Mouse (Mus musculus): ENCODE measurements around the gene Zzz3. TPM values are rescaled to one million over a fixed set of nuclear protein-coding genes. Genes with fewer than 3 reads are reported as not detected.

The Zzz3 gene
- polyA plus RNA-seq, 1 experiment: 11.5 TPM

DNA sequence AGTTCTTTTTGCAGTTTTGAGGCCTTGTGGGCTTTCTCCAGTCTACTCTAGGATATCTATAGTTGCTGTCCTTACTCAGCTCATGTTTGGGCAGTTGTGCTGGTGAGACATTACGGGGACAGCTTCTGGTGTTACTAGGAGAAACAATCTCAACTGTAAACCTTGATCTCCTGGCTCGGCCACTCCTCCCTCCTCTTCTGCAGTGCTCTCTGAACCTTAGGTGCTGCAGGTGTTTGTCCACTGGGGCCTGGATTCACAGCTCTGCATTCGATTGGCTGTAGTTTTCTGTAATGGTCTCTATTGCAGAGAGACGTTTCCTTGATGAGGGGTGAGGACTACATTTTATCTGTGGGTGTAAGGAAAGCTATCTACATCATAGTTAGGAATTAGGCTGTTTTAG, 43.0 kb upstream of the Zzz3 start:
- TF ChIP-seq CTCF (IDR thresholded peaks at IDR 0.05; ENCODE audit: control insufficient read depth, insufficient read depth, low read length) (no peak), POLR2A (IDR thresholded peaks at IDR 0.05; ENCODE audit: borderline replicate concordance, control insufficient read depth, low read depth, low read length) (no peak)
- no peak overlapping the region for H3K27ac ChIP-seq (ENCODE audit: control insufficient read depth, insufficient read depth, low read depth, low read length, poor library complexity)
- H3K4me1 ChIP-seq (ENCODE audit: control insufficient read depth, insufficient read depth, low read length): peaks cover 3% of the 10 kb centered on the region
- H3K4me3 ChIP-seq (replicated peaks; ENCODE audit: control insufficient read depth, low read depth, low read length): no peak overlapping the region
- 81% methylated on average over 4 of the region's 4 CpGs for WGBS

DNA sequence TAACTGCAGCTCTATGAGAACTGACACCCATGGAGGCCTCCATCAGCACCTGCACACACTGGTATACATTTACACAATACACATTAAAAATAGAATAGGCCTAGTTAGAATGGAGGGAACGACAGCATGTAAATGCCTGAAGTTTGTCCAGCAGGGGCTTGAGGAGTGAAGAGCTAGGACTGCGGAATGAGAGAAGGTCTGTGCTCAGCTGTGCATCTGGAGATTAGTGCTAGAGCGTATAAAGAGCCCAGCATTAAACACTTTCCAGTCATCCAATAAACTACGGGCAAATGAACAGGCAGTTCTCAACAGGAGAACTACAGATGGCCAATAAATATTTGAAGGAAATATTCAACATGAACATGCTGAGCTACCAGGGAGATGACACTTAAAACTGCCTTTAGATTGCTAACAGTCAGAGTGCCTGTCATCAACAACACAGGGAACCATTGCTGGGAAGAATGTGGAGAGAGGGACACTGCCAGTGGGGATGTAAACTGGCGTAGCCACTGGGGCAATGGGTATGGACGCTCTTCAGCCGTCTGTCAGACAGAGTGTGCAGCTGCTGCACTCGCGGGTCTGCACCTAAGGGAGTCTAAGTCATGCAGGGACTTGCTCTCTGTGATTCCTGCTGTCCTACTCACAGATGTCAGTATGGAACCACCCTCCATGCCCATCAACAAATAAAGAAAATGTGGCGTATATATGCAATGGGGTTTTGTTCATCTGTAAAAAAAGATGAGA, 41.7 kb upstream of the Zzz3 start:
- WGBS: 91% methylated on average over 10 of the region's 10 CpGs
- H3K4me3 ChIP-seq (replicated peaks; ENCODE audit: control insufficient read depth, low read depth, low read length): no peak overlapping the region
- H3K4me1 ChIP-seq (ENCODE audit: control insufficient read depth, insufficient read depth, low read length): no peaks in the 10 kb centered on the region
- TF ChIP-seq CTCF (IDR thresholded peaks at IDR 0.05; ENCODE audit: control insufficient read depth, insufficient read depth, low read length) (no peak), POLR2A (IDR thresholded peaks at IDR 0.05; ENCODE audit: borderline replicate concordance, control insufficient read depth, low read depth, low read length) (no peak)
- no peak overlapping the region for H3K27ac ChIP-seq (ENCODE audit: control insufficient read depth, insufficient read depth, low read depth, low read length, poor library complexity)

DNA sequence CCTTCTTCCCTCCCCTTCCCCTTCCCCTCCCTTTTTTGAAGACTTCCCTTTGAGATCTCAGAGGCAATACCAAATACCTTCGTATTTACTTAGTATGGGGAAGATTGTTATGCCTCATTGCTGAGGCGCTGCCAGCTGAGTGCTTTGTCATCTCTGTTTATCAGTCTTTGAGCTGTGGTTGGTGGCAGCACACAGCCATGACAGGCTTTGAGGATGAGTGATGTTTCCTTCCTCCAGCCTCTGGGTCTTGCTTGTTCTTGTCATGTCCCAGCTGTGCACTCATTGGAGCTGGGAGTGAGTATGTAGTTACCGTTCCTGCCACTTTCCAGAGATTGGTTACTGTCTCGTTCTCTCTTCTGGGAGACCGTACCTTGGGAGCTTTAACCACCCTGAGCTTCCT, 39.9 kb upstream of the Zzz3 start:
- peak overlapping the region; percentile 9 for H3K27ac ChIP-seq (ENCODE audit: control insufficient read depth, insufficient read depth, low read depth, low read length, poor library complexity)
- H3K4me3 ChIP-seq (replicated peaks; ENCODE audit: control insufficient read depth, low read depth, low read length): no peak overlapping the region
- no peaks in the 10 kb centered on the region for H3K4me1 ChIP-seq (ENCODE audit: control insufficient read depth, insufficient read depth, low read length)
- 37% methylated on average over 5 of the region's 5 CpGs for WGBS
- TF ChIP-seq CTCF (IDR thresholded peaks at IDR 0.05; ENCODE audit: control insufficient read depth, insufficient read depth, low read length) (no peak), POLR2A (IDR thresholded peaks at IDR 0.05; ENCODE audit: borderline replicate concordance, control insufficient read depth, low read depth, low read length) (no peak)

- no peak overlapping the region for H3K27ac ChIP-seq (ENCODE audit: control insufficient read depth, insufficient read depth, low read depth, low read length, poor library complexity)
- H3K4me1 ChIP-seq (ENCODE audit: control insufficient read depth, insufficient read depth, low read length): no peaks in the 10 kb centered on the region
- H3K4me3 ChIP-seq (replicated peaks; ENCODE audit: control insufficient read depth, low read depth, low read length): no peak overlapping the region
- TF ChIP-seq CTCF (IDR thresholded peaks at IDR 0.05; ENCODE audit: control insufficient read depth, insufficient read depth, low read length): peak; percentile 1; the same call in 1 of the 2 replicates
- TF ChIP-seq POLR2A (IDR thresholded peaks at IDR 0.05; ENCODE audit: borderline replicate concordance, control insufficient read depth, low read depth, low read length): no peak
- 84% methylated on average over 9 of the region's 9 CpGs for WGBS
Measured at GRCm38 (mm10) chr3:152356751-152357150, 38.5 kb upstream of the Zzz3 start.

- WGBS: 88% methylated on average over 7 of the region's 7 CpGs
- Histone ChIP-seq H3K4me1 (ENCODE audit: control insufficient read depth, insufficient read depth, low read length) (no peaks in the 10 kb centered on the region), H3K4me3 (replicated peaks; ENCODE audit: control insufficient read depth, low read depth, low read length) (no peak overlapping the region), H3K27ac (ENCODE audit: control insufficient read depth, insufficient read depth, low read depth, low read length, poor library complexity) (no peak overlapping the region)
- TF ChIP-seq POLR2A (IDR thresholded peaks at IDR 0.05; ENCODE audit: borderline replicate concordance, control insufficient read depth, low read depth, low read length) (no peak), CTCF (IDR thresholded peaks at IDR 0.05; ENCODE audit: control insufficient read depth, insufficient read depth, low read length) (no peak)
Measured at GRCm38 (mm10) chr3:152359151-152359550, 36.1 kb upstream of the Zzz3 start.

DNA sequence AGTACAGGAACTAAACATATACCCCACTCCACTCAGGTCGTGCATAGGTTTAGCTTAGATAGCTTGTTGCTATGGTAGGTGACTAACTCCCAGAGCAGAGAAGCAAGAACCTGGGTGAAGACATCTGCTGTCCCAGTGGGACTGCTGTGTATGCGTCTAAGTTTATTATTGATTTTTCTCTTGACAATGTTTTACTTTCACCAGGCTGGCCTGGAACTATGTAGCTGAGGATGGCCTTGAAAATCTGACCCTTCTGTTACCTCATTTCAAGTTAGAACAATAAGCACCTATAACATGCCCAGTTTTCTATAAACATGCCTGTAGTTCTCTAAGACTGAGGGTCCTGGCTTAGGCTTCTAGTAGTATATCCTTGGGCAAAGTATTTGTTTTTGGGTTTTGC, 31.1 kb upstream of the Zzz3 start:
- H3K4me3 ChIP-seq (replicated peaks; ENCODE audit: control insufficient read depth, low read depth, low read length): no peak overlapping the region
- no peak overlapping the region for H3K27ac ChIP-seq (ENCODE audit: control insufficient read depth, insufficient read depth, low read depth, low read length, poor library complexity)
- TF ChIP-seq POLR2A (IDR thresholded peaks at IDR 0.05; ENCODE audit: borderline replicate concordance, control insufficient read depth, low read depth, low read length): no peak
- no peak for TF ChIP-seq CTCF (IDR thresholded peaks at IDR 0.05; ENCODE audit: control insufficient read depth, insufficient read depth, low read length)
- H3K4me1 ChIP-seq (ENCODE audit: control insufficient read depth, insufficient read depth, low read length): no peaks in the 10 kb centered on the region
- 91% methylated on average over 2 of the region's 2 CpGs for WGBS

GRCm38 (mm10) chr3:152376063-152376462, 19.2 kb upstream of the Zzz3 start:
- 83% methylated on average over 4 of the region's 4 CpGs for WGBS
- Histone ChIP-seq H3K4me3 (replicated peaks; ENCODE audit: control insufficient read depth, low read depth, low read length) (no peak overlapping the region), H3K27ac (ENCODE audit: control insufficient read depth, insufficient read depth, low read depth, low read length, poor library complexity) (no peak overlapping the region), H3K4me1 (ENCODE audit: control insufficient read depth, insufficient read depth, low read length) (no peaks in the 10 kb centered on the region)
- TF ChIP-seq CTCF (IDR thresholded peaks at IDR 0.05; ENCODE audit: control insufficient read depth, insufficient read depth, low read length) (no peak), POLR2A (IDR thresholded peaks at IDR 0.05; ENCODE audit: borderline replicate concordance, control insufficient read depth, low read depth, low read length) (no peak)

DNA sequence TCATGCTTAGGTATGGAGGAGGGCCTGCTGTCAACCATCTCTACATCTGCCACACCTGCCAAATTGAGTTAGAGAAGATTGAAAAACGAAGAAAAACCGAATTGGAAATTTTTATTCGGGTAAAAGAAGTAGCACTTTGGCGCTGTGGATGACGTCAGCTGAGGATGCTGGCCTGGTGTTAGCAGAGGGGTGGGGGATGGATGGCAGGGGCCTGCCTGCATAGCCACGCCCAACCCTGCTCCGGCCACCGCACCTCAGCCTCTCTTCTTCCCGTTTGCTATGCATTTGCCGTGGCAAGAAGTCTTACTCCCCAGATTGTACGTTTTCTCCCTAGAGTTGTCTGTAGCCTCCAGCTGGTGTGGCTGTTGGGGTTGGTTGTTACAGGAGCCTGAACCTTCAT, 11.2 kb upstream of the Zzz3 start:
- WGBS: 85% methylated on average over 11 of the region's 11 CpGs
- no peak overlapping the region for H3K27ac ChIP-seq (ENCODE audit: control insufficient read depth, insufficient read depth, low read depth, low read length, poor library complexity)
- H3K4me3 ChIP-seq (replicated peaks; ENCODE audit: control insufficient read depth, low read depth, low read length): no peak overlapping the region
- H3K4me1 ChIP-seq (ENCODE audit: control insufficient read depth, insufficient read depth, low read length): no peaks in the 10 kb centered on the region
- TF ChIP-seq POLR2A (IDR thresholded peaks at IDR 0.05; ENCODE audit: borderline replicate concordance, control insufficient read depth, low read depth, low read length): no peak
- no peak for TF ChIP-seq CTCF (IDR thresholded peaks at IDR 0.05; ENCODE audit: control insufficient read depth, insufficient read depth, low read length)

Measured in bone marrow, adult 2 months (tissue).